Mouse (Mus musculus): ENCODE data around the gene Zfp746.
"Not testable (repeated sequence)": the region's sequence is repeated elsewhere in the genome, so short reads cannot be mapped to it uniquely, and the experiment has no call there.

Gene Zfp746

DNA sequence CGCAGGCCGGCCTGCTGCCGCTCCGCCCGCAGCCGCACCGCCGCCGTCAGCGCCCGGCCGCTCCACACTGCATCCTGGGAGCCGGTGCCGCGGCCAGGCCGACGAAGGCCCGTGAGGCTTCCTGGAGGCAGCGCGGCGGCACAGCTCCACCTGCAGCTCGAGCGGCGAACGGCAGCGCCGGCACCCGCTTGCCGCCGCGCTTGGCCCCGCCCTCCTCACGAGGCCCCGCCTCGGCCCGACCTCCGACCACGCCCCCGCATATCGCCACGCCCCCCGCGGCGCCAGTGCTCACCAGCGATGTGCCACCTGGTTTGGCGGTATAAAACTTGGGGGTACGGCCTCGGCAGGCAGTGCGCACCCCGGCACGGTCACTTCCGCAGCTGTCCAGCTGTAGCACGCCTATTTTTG is at the start of gene Zfp746:
Zfp746 (minus strand) TSS at position 123 of the 408 bp plus-strand sequence.
- in situ Hi-C loops (cut with MboI; ENCODE audit: unreplicated experiment in 2 of 2): loop anchor here in 1 of 2 experiments (5.0 to 10.0 kb wide), 2 partner anchors 64 to 112 kb away; no protein-coding TSS in a partner anchor

DNA sequence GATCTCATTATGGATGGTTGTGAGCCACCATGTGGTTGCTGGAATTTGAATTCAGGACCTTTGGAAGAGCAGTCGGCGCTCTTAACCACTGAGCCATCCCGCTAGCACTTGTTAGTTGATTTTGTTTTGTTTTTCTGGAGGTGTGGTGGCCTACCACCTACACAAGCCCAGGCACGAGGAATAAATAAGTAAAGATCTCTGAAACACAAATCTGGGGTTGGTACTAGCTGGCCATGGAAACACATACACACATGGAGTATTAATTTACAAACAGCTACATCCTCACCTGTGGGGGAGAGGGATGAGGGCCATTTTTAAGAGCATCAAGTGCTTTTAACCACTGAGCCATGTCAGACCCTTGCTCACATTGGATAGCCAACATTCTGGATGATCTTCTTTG is 34.7 kb upstream of the Zfp746 start:
- in situ Hi-C loops (cut with MboI; ENCODE audit: unreplicated experiment in 2 of 2): not testable (repeated sequence)

DNA sequence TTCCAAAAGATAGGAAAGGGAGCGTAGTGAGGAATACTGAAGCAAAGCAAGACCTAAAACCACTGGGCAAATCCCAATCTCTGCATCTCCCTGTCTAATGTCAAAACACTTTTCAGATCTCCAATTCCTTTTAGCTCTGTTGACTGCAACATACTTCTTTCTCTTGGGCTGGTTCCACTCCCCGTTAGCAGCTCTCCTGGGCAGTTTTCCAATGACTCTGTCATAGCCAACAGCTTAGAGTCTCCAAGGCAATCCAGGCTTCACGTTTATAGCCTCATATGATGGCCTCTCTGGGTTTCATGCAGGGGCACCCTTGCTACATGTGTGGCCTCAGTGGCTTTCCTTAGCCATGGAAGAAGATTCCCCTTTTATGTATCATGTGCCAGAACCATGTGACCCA is 29.6 kb upstream of the Zfp746 start:
- in situ Hi-C loops (cut with MboI; ENCODE audit: unreplicated experiment in 2 of 2): no loop called here

DNA sequence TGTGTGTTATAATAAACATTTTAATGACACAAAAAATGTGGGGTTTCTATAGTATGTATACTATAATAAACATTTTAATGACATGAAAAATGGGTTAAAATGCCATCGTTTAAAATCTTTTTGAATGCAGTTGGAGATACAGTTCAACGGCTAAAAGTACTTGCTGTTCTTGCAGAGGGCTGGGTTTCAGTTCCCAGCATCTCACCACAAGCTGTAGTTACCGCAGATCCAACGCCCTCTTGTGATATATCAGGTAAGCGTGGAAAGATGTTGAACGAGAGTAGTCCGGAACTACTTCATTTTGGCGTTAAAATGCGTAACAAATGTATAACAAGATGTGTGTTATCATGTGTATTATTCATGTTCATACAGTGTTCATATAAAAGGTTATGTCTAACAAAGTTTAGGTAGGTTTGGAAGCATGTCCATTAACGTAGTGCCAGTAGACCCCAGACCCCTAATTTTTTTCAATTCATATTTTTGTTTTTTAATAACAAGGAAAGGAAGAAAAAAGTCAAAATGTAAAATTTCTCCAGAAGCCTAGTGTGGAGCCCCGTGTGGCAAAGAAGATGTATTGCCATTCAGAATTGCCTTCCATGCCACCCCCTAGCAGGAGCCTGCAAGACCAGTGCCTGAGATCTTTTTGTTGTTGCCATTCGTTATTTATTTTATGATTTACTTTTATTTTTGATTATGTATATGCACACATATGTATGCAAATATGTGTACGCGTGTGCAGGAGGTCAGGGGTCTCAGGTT is 743 bp upstream of the Zfp746 start:
- in situ Hi-C loops (cut with MboI; ENCODE audit: unreplicated experiment in 2 of 2): loop anchor here in 1 of 2 experiments (5.0 to 10.0 kb wide), 2 partner anchors 65 to 112 kb away; no protein-coding TSS in a partner anchor

DNA sequence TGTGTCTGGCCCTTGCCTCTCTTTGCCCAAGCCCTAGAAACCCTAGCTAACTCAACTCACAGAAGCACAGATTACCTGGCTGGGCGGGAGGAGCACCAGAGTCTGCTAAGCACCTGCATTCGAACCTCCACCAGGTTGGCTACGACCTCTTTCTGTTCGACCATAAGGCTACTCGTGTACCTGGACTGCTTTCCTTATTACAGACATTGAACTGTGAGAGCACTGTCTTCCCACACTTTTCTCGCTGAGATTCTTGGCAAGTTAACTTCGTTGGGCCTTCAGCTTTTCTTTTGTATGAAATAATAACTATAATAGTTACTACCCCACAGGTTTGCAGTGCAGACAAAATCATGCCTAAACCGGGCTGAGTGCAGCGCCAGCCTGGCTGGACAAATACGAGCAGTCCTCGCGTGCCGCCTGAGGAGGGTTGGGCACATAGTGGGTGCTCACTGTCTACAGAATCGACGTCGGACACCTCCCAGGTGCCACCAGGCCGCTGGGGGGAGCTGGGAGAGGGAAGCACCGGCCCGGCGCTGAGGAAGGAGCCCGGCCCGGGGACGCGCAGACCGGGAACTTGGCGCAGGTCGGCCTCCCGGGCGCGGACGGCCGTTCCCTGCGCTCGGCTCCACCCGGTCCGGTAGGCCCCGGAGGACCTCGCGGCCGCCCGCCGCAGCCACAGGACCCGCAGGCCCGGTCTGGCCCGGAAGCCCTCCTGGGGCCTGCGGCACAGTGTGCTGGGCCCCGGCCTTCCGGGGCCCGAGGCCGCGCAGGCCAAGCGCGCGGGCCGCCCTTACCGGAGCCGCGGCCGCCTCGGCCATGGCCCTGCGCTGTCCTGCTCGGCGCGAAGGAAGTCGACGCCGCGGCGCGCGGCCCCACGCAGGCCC is 630 bp downstream of the Zfp746 start:
- in situ Hi-C loops (cut with MboI; ENCODE audit: unreplicated experiment in 2 of 2): loop anchor here in 1 of 2 experiments (5.0 to 10.0 kb wide), 2 partner anchors 63 to 111 kb away; no protein-coding TSS in a partner anchor

DNA sequence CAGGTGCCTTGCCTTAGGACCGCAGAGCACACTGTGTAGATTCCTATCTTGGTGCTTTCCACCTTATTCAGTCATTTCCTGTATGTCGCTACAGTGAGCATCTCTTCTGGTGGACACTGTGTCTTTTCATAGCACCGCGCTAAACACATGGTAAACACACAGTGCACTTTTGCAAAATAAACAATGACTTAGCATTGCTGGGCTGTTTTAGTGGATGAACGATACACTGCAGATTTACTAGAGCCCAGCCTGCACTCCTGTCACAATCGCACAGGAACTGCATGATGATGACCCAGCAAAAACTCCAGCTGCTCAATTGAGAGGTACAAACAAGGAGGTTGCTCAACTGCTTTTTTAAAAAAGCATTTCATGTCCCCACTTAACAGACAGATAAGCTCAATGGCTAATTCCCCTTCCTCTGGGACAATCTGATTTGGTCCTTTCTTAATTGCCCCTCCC is 2.6 kb downstream of the Zfp746 start:
- in situ Hi-C loops (cut with MboI; ENCODE audit: unreplicated experiment in 2 of 2): loop anchor here (5.0 to 10.0 kb wide), 2 partner anchors 41 to 109 kb away; no protein-coding TSS in a partner anchor

DNA sequence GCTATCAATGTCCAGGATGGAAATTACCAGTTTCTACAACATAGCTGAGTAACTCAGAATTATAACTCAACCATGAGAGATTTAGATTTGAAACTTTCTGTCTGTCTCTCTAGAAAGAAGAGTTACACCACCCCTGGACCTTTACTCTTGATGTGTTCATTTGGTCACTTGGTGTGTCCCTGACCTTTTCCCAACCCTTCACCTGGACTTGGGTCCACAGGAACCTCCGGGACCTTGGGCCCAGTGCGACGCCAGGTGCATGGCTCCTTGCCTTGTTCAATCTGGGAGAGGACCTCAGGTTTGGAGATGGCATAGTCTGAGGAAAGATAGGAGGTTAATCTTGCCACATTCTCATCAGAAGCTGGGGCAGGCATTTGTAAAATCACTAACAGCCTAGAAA is 4.4 kb downstream of the Zfp746 start:
- in situ Hi-C loops (cut with MboI; ENCODE audit: unreplicated experiment in 2 of 2): loop anchor here (5.0 to 10.0 kb wide), 2 partner anchors 40 to 107 kb away; no protein-coding TSS in a partner anchor

DNA sequence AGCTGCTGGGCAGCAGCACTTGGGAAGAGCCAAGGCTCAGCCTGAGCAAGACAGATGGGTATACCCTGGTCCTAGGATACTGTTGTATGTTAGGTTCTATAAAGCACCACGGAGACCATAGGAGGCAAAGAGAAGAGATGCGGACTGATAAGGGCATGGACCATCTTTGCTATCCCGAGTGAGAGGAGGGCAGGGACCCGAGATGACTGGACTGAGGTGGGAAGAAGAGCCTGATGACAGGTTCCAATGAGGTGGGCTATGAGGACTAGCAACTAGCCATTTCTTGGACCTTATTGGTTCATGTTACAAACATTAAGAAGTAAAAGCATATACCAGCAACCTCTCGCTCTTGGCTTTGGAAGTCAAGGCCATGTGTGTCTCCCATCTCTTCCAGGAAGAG is 5.4 kb downstream of the Zfp746 start:
- in situ Hi-C loops (cut with MboI; ENCODE audit: unreplicated experiment in 2 of 2): loop anchor here (5.0 to 10.0 kb wide), 2 partner anchors 39 to 106 kb away; no protein-coding TSS in a partner anchor

DNA sequence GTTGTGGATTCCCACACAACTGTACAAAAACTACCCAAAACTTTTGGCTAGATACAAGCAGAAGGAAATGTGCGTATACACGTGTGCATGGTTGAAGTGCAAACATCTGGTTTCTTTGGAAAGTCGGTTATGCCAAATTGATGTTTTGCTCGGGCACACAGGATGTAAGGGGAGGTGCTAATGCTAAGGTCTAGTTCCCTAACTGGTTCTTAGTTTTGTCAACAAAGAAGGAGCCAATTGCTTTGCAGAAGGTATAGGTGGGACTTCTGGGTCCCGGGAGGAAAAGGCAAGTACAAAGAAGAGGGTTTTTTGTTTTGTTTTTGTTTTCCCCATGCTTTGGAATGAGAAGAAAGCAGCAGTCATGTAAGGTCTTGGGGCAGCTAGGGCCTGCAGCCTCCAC is 13.1 kb downstream of the Zfp746 start:
- in situ Hi-C loops (cut with MboI; ENCODE audit: unreplicated experiment in 2 of 2): loop anchor here in 1 of 2 experiments (10.0 kb wide), 1 partner anchor 289 kb away; no protein-coding TSS in a partner anchor

DNA sequence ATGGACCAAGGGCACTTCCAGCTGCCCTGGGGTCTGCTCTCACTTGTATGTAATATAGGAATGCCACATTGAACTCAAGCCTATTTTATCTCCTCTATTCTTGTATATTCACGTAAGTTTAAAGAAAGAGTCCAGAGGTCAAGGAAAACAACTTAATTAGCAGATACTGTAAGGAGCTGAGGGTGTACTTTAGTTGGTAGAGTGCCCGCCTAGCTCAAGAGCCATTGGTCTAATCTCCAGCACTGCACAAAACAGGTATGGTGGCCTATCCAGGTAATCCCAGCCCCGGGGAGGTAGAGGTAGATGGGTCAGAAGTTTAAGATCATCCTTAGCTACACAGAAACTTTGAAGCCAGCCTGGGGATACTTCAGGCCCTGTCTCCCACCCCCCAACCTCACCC is 18.9 kb downstream of the Zfp746 start:
- in situ Hi-C loops (cut with MboI; ENCODE audit: unreplicated experiment in 2 of 2): no loop called here

DNA sequence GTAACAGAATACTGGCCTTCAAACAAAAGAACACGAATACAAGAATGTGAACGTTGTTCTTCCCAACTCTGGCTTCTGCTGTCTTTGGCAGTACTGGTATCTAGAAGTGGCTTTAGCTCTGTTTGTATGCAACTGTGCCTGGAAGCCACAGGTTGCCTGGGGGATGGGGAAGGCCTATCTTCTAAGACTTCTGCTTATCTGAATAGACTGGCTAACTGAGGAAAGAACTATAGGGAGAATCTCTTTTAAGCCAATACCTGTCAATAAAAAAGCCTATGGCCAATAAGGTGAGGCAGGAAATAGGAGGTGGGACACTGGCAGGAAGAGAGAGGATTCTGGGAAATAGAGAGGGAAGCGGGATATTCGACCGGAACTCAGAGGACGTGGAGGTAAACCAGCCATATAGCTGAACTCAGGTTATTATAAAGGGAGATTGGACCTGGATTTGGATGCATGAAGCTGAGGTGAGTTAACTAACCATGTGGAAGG is 20.8 kb downstream of the Zfp746 start:
- in situ Hi-C loops (cut with MboI; ENCODE audit: unreplicated experiment in 2 of 2): no loop called here

DNA sequence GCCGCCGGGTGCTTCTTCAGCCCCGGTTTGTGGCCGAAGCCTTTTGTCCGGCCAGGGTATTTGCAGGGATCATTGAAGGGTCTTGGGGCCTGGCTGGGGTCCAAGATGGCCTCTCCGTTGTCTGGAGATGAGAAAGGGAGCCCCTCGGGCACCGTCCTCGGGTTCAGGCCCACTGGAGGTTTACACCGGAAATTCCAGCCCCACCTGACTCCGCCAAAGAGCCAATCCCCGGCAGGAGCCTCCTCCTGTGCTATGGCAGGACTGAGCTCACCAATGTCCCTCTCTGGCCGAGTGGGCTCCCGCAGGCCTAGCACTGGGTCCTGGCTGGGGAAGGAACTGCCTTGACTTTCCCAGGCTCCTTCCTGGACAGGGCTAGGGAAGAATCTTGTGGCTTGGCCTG is 21.9 kb downstream of the Zfp746 start:
- in situ Hi-C loops (cut with MboI; ENCODE audit: unreplicated experiment in 2 of 2): no loop called here

DNA sequence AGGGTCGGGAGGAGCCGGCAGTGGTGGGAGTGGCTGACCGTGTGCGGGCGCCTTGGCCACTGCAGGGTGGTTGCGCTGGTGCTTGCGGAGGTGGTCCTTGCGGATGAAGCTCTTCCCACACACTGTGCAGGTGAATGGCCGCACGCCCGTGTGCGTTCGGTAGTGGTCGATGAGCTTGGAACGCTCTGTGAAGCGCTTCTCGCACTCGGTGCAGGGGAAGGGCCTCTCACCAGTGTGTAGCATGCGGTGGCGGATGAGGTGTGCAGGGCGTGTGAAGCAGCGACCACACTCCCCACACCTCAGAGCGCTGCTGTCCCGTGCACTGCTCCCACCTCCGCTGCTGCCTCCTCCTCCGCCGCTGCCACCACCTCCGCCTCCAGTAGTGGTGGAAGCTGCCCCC is 22.5 kb downstream of the Zfp746 start:
- in situ Hi-C loops (cut with MboI; ENCODE audit: unreplicated experiment in 2 of 2): no loop called here

DNA sequence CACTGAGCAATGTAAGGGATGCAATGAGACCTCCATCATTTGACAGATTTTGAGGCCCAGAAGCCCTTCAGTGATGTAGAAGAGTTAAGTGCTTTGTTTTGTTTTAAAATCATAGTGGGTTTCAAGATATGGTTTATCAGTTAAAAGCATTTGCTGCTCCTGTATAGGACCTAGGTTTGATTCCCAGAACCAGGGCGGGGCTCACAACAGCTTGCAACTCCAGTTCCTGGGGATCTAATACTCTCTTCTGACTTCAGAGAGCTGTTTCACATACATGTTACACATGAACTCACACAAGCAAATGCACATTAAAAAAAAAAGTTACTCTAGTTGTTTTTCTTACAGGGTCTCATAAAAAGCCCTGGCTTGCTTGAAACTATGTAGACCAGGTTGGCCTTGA is 25.5 kb downstream of the Zfp746 start:
- in situ Hi-C loops (cut with MboI; ENCODE audit: unreplicated experiment in 2 of 2): no loop called here

DNA sequence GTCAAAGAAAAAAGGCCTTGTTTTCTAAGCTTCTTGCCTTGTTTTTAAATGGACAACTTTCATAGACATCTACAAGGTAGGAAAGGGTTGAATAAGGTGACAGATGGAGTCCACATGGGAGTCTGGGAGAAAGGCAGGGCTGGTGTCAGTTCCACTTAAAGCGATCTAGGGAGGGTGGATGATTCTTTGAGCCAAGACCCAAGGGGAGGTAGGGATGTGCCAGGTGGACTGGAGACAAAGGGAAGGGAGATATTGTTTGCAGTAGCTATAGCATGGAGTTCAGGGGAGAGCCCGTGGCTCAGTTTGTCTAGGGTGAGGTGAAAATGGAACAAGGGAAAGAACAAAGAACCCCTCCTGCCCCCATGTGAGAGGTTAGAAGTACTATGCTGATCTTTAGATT is 26.0 kb downstream of the Zfp746 start:
- in situ Hi-C loops (cut with MboI; ENCODE audit: unreplicated experiment in 2 of 2): no loop called here

DNA sequence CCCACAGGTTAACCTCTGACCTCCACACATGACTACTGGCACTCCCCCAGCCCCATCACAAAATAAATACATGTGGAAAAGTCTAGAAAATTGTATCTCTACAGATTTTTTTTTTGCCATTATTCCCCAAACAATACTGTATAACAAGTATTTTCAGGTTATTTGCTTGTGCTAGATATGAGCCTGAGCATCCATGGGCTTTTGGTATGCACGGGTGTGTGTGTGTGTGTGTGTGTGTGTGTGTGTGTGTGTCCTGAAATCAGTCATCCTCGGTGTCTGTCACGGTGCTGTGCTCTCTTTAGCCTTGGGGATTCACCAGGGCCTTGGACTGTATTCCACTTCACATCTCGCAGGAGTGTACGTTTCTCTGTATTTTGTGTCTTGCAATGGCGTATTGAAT is 34.3 kb downstream of the Zfp746 start:
- in situ Hi-C loops (cut with MboI; ENCODE audit: unreplicated experiment in 2 of 2): no loop called here

DNA sequence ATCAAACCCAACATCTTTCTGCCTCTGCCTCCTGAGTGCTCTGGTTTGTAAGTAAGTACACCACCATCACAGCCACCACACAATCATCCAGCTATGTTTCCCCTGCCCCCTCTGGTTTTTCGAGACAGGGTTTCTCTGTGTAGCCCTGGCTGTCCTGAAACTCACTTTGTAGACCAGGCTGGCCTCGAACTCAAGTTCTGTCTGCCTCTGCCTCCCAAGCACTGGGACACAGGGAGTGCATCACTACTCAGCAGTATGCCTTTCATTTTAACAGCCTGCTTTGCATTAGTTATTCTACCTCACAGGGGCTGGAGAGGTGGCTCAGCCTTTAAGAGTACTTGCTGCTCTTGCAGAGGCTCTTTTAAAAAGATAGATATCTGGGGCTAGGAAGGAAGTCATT is 34.7 kb downstream of the Zfp746 start:
- in situ Hi-C loops (cut with MboI; ENCODE audit: unreplicated experiment in 2 of 2): no loop called here

DNA sequence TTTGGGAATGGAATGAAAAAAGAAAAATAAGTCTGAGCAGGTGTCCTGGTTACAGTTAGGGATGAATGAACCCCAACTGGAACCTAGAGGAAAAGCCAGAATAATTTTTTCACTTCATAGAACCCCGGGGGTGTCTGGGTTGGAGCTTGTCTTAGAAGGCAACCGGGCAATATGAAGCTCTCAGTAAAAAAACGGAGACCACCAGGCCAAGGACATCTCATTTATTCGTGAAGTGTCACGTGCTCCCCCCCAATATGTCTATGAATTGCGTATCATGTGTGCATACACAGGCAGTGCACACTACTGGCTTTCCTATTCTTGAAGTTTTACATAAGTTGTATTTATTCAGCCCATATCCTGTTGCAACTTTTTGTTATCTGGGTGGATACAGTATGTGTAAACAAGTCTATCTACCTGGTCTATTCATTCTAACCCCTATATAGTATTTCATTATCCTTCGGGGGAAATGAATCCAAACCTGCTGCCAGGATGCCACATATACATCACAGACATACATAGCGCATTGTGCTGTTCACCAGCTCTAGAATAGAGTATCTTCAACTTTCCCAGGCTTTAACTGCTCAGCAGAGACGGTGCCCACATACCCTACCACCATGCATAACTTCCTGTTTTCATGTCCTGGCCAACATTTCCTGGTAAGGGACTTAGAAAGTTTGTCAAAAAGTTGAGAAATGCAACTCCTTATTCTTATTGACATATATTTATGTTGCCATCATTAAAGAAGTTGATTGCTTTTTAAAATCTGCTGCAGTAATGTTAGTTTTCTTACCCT is 36.9 kb downstream of the Zfp746 start:
- in situ Hi-C loops (cut with MboI; ENCODE audit: unreplicated experiment in 2 of 2): loop anchor here in 1 of 2 experiments (10.0 kb wide), 1 partner anchor 265 kb away; no protein-coding TSS in a partner anchor

DNA sequence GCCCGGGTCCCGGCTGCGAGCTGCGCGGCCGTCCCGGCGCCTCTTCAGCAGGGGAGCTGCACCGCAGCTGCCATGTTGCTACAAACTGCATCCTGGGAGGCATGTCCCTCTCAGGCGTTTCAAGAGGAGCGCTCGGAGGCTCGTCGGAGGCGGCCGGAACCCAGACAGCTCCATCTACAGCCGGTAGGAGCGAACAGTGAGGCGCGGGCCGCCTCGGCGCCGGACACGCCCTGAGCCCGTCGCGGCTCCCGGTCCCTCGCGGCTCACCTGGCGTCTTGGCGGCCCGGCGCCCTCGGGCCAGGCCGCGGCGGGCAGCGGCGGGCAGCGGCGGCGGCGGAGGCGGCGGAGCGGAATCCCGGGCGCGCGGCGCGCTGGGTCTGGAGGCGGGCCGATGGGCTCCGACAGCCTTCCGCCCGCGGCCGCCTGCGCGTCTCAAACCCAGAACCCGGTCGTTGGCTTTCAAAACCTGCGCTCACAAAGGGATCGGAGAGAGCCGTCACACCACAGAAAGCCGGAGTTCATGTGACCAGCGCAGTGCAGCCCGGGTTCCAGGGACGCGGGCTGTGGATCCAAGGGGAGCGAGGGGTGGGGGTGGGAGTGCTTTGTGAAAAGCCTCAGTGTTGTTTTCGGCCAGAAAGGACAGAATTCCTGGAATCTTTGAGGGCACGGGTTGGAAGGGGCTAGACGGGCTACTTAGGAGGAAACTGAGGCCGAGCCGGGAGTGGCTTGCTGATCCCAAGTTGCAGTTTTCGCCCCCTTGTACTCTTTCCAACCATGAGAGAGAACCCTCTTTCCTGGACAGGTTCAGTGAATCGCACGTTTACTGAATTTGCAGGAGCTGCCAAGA is 37.7 kb downstream of the Zfp746 start, which contains the start of gene Zfp777:
Zfp777 (minus strand) TSS at position 486 of the 847 bp plus-strand sequence.
- in situ Hi-C loops (cut with MboI; ENCODE audit: unreplicated experiment in 2 of 2): loop anchor here in 1 of 2 experiments (10.0 kb wide), 1 partner anchor 264 kb away; no protein-coding TSS in a partner anchor

Measured in v-Abl transformed pro-B cells (cell line).